Mouse (Mus musculus): Measurements from ENCODE around the gene Ube2z. TPM values are rescaled to one million over a fixed set of nuclear protein-coding genes. Genes with fewer than 3 reads are reported as not detected.

The Ube2z gene
- polyA plus RNA-seq, 1 experiment: 47.9 TPM

- DNase-seq: no peak
- no peak overlapping the region for H3K4me3 ChIP-seq (ENCODE audit: control insufficient read depth, insufficient read depth, low read length)
- no peak overlapping the region for H3K27ac ChIP-seq (ENCODE audit: control insufficient read depth, insufficient read depth, low read length)
- H3K4me1 ChIP-seq (replicated peaks; ENCODE audit: control insufficient read depth, insufficient read depth, low read length): peaks cover 3% of the 10 kb centered on the region; the same call in 1 of the 2 replicates
- TF ChIP-seq POLR2A (IDR thresholded peaks at IDR 0.05; ENCODE audit: control insufficient read depth, extremely low read depth, insufficient read depth, low read length, poor library complexity) (no peak), CTCF (IDR thresholded peaks at IDR 0.05; ENCODE audit: borderline replicate concordance, control insufficient read depth, extremely low read depth, insufficient read depth, low read length, poor library complexity) (no peak)
- peaks cover 69% of the 10 kb centered on the region for H3K36me3 ChIP-seq (ENCODE audit: control insufficient read depth, insufficient read depth, low read length)
- H3K27me3 ChIP-seq (ENCODE audit: control insufficient read depth, insufficient read depth, low read length): no peaks in the 10 kb centered on the region
- WGBS: 90% methylated on average over 2 of the region's 2 CpGs
Observed at GRCm38 (mm10) chr11:96046793-96047192, 18.4 kb downstream of the Ube2z start.

- Histone ChIP-seq H3K27me3 (ENCODE audit: control insufficient read depth, insufficient read depth, low read length) (no peaks in the 10 kb centered on the region), H3K4me3 (ENCODE audit: control insufficient read depth, insufficient read depth, low read length) (no peak overlapping the region), H3K4me1 (replicated peaks; ENCODE audit: control insufficient read depth, insufficient read depth, low read length) (peaks cover 3% of the 10 kb centered on the region; the same call in 1 of the 2 replicates), H3K36me3 (ENCODE audit: control insufficient read depth, insufficient read depth, low read length) (peaks cover 65% of the 10 kb centered on the region), H3K27ac (ENCODE audit: control insufficient read depth, insufficient read depth, low read length) (no peak overlapping the region)
- TF ChIP-seq CTCF (IDR thresholded peaks at IDR 0.05; ENCODE audit: borderline replicate concordance, control insufficient read depth, extremely low read depth, insufficient read depth, low read length, poor library complexity): no peak
- TF ChIP-seq POLR2A (IDR thresholded peaks at IDR 0.05; ENCODE audit: control insufficient read depth, extremely low read depth, insufficient read depth, low read length, poor library complexity): no peak
- no peak for DNase-seq
- WGBS: 81% methylated on average over 8 of the region's 8 CpGs
Observed at GRCm38 (mm10) chr11:96046028-96046427, 19.2 kb downstream of the Ube2z start.

GRCm38 (mm10) chr11:96044803-96045567 lies 20.2 kb downstream of the Ube2z start:
- H3K4me1 ChIP-seq (replicated peaks; ENCODE audit: control insufficient read depth, insufficient read depth, low read length): peaks cover 3% of the 10 kb centered on the region; the same call in 1 of the 2 replicates
- DNase-seq: no peak
- no peak overlapping the region for H3K27ac ChIP-seq (ENCODE audit: control insufficient read depth, insufficient read depth, low read length)
- WGBS: 96% methylated on average over 11 of the region's 11 CpGs
- H3K36me3 ChIP-seq (ENCODE audit: control insufficient read depth, insufficient read depth, low read length): peaks cover 55% of the 10 kb centered on the region
- no peaks in the 10 kb centered on the region for H3K27me3 ChIP-seq (ENCODE audit: control insufficient read depth, insufficient read depth, low read length)
- TF ChIP-seq CTCF (IDR thresholded peaks at IDR 0.05; ENCODE audit: borderline replicate concordance, control insufficient read depth, extremely low read depth, insufficient read depth, low read length, poor library complexity) (no peak), POLR2A (IDR thresholded peaks at IDR 0.05; ENCODE audit: control insufficient read depth, extremely low read depth, insufficient read depth, low read length, poor library complexity) (no peak)
- no peak overlapping the region for H3K4me3 ChIP-seq (ENCODE audit: control insufficient read depth, insufficient read depth, low read length)

DNA sequence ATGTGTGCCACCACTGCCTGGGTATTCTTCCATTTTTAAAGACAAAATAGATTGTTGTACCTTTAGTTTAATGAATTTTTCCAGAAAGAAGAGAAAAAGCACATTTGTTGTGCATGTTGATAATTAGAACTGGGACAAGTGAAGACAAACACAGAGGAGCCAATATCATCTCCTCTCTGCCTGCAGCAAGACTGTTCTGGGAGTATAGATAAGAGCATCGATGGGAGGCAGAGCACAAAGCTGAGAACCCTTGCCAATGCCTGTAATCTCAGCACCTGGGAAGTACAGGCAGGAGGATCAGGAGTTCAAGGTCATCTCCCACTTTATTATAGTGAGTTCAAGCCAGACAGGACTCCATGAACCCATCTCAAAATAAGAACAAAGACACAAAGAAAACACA lies 26.6 kb downstream of the Ube2z start:
- peaks cover 20% of the 10 kb centered on the region for H3K36me3 ChIP-seq (ENCODE audit: control insufficient read depth, insufficient read depth, low read length)
- no peaks in the 10 kb centered on the region for H3K27me3 ChIP-seq (ENCODE audit: control insufficient read depth, insufficient read depth, low read length)
- H3K27ac ChIP-seq (ENCODE audit: control insufficient read depth, insufficient read depth, low read length): no peak overlapping the region
- TF ChIP-seq CTCF (IDR thresholded peaks at IDR 0.05; ENCODE audit: borderline replicate concordance, control insufficient read depth, extremely low read depth, insufficient read depth, low read length, poor library complexity): no peak
- no peak for TF ChIP-seq POLR2A (IDR thresholded peaks at IDR 0.05; ENCODE audit: control insufficient read depth, extremely low read depth, insufficient read depth, low read length, poor library complexity)
- DNase-seq: no peak
- no peak overlapping the region for H3K4me3 ChIP-seq (ENCODE audit: control insufficient read depth, insufficient read depth, low read length)
- 94% methylated on average over 1 of the region's 1 CpGs for WGBS
- peaks cover 8% of the 10 kb centered on the region for H3K4me1 ChIP-seq (replicated peaks; ENCODE audit: control insufficient read depth, insufficient read depth, low read length)

- TF ChIP-seq POLR2A (IDR thresholded peaks at IDR 0.05; ENCODE audit: control insufficient read depth, extremely low read depth, insufficient read depth, low read length, poor library complexity) (no peak), CTCF (IDR thresholded peaks at IDR 0.05; ENCODE audit: borderline replicate concordance, control insufficient read depth, extremely low read depth, insufficient read depth, low read length, poor library complexity) (no peak)
- WGBS: 97% methylated on average over 5 of the region's 5 CpGs
- no peak for DNase-seq
- peaks cover 8% of the 10 kb centered on the region for H3K4me1 ChIP-seq (replicated peaks; ENCODE audit: control insufficient read depth, insufficient read depth, low read length)
- H3K27ac ChIP-seq (ENCODE audit: control insufficient read depth, insufficient read depth, low read length): no peak overlapping the region
- no peak overlapping the region for H3K4me3 ChIP-seq (ENCODE audit: control insufficient read depth, insufficient read depth, low read length)
- no peaks in the 10 kb centered on the region for H3K27me3 ChIP-seq (ENCODE audit: control insufficient read depth, insufficient read depth, low read length)
- H3K36me3 ChIP-seq (ENCODE audit: control insufficient read depth, insufficient read depth, low read length): peaks cover 13% of the 10 kb centered on the region
Observed at GRCm38 (mm10) chr11:96037499-96037898, 27.7 kb downstream of the Ube2z start.

DNA sequence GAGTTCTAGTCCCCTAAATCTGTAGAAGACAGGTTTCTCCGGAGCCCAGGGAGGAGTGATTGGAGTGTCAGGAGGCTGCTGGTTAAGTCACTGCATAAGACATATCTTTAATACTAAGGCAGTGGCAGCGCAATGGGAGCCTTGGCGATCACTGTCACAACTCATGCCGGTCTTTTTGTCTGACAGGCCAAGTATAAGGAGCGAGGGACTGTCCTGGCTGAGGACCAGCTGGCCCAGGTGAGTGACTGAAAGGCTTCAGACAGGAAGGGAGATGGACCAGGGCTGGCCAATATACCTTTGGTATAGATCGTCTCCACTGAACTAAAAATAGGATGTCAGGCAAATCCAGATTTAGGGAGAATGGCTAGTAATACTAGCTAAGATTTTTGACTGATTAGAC lies 30.1 kb downstream of the Ube2z start:
- 9% methylated on average over 6 of the region's 6 CpGs for WGBS
- no peak for TF ChIP-seq POLR2A (IDR thresholded peaks at IDR 0.05; ENCODE audit: control insufficient read depth, extremely low read depth, insufficient read depth, low read length, poor library complexity)
- TF ChIP-seq CTCF (IDR thresholded peaks at IDR 0.05; ENCODE audit: borderline replicate concordance, control insufficient read depth, extremely low read depth, insufficient read depth, low read length, poor library complexity): no peak
- Histone ChIP-seq H3K27me3 (ENCODE audit: control insufficient read depth, insufficient read depth, low read length) (no peaks in the 10 kb centered on the region), H3K36me3 (ENCODE audit: control insufficient read depth, insufficient read depth, low read length) (peaks cover 6% of the 10 kb centered on the region), H3K4me1 (replicated peaks; ENCODE audit: control insufficient read depth, insufficient read depth, low read length) (peaks cover 8% of the 10 kb centered on the region), H3K27ac (ENCODE audit: control insufficient read depth, insufficient read depth, low read length) (no peak overlapping the region; the same call in 1 of the 2 replicates), H3K4me3 (ENCODE audit: control insufficient read depth, insufficient read depth, low read length) (peak overlapping the region; percentile 74)
- no peak for DNase-seq
